Mouse (Mus musculus) neural tube, embryonic 14.5 days (tissue): ENCODE measurements around the gene Fam219b. TPM values are rescaled to one million over a fixed set of nuclear protein-coding genes. Genes with fewer than 3 reads are reported as not detected.

Source experiments
- ATAC-seq: fragments of 200-750 bp; cut with Nextera tagmentation; 2 replicates; pipeline ENCODE4 v1.8.0; 2017; ENCODE audit warnings: low read depth, mild to moderate bottlenecking, moderate TSS enrichment, moderate library complexity
- H3K27ac ChIP-seq: fragments of 300-500 bp; sonication (generic); 2 replicates; pipeline ENCODE4 v1.5.1; 2014; ENCODE audit warnings: low read depth, mild to moderate bottlenecking, control low read depth, low read length, moderate library complexity, mixed read lengths
- H3K27me3 ChIP-seq: fragments of 300-500 bp; sonication (generic); 2 replicates; pipeline ENCODE4 v1.6.1; 2014; ENCODE audit warnings: low read length; ENCODE audit not compliant: control insufficient read depth, insufficient read depth
- H3K36me3 ChIP-seq: fragments of 300-500 bp; sonication (generic); 2 replicates; pipeline ENCODE4 v1.6.1; 2014; ENCODE audit warnings: low read length, mixed read lengths; ENCODE audit not compliant: control insufficient read depth, insufficient read depth
- H3K4me1 ChIP-seq: fragments of 300-500 bp; sonication (generic); 2 replicates; pipeline ENCODE4 v1.6.1; 2014; ENCODE audit warnings: low read length; ENCODE audit not compliant: control insufficient read depth, insufficient read depth
- H3K4me2 ChIP-seq: fragments of 300-500 bp; sonication (generic); 2 replicates; pipeline ENCODE4 v1.6.1; 2014; ENCODE audit warnings: mild to moderate bottlenecking, low read depth, low read length, control low read depth
- H3K4me3 ChIP-seq: fragments of 300-500 bp; sonication (generic); 2 replicates; pipeline ENCODE4 v1.5.1; 2014; ENCODE audit warnings: low read depth, low read length, control low read depth, mixed read lengths
- H3K9ac ChIP-seq: fragments of 300-500 bp; sonication (generic); replicated peaks from 2 replicates; pipeline ENCODE4 v1.6.1; 2014; ENCODE audit warnings: low read depth, mild to moderate bottlenecking, control low read depth, low read length, mixed read lengths
- H3K9me3 ChIP-seq: fragments of 300-500 bp; sonication (generic); 2 replicates; pipeline ENCODE4 v1.6.1; 2016; ENCODE audit warnings: low read length; ENCODE audit not compliant: control insufficient read depth
- WGBS: fragments of 180-500 bp; shearing (Covaris S2); extraction: QIAGEN DNeasy Blood & Tissue Kit; methylation state at CpG from one replicate; pipeline ENCODE4 v1.1.7; 2014; 5-methylcytosine and 5-hydroxymethylcytosine counted together
- polyA plus RNA-seq: library from polyadenylated mRNA; unstranded; fragments of >200 nt; fragmentation: Nextera tagmentation; extraction: Ambion mirVana; gene quantifications from 2 replicates; pipeline ENCODE4 v1.2.1, GENCODE M21; 2014

Fam219b gene
- polyA plus RNA-seq, 1 experiment from 2014 or later = 24.0 TPM

DNA sequence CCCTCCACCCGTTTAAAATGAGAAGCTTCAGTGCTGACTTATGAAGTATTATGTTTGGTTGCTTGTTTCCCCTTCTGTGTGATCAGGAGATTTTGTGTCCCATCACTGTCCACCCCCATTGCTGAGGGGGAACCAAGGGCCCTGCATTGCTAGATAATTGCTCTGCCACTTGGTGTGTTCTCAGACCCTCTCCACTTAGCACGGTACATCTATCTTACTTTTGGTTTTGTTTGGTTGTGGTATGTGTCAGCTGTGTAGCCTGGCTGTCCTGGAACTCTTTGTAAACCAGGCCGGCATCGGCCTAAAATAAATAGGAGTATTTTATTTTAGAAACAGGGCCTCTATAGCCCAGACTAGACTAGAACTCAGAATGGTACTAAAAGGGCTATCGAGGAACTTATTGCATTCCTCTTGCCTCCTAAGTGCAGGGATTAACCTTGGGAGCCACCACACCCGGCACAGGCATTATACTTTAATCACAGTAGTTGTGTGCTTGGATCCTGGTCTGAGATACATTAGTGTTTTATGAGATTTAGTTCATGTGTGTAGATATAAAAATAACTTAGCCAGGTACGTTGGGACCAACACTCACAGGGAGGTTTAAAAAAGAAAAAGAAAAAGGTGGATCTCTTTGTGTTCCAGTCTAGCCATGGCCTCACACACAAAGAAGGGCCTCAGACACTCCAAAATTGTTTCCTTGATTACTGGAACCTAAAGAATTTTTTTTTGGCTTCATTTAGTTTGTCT is 15.0 kb upstream of the Fam219b start:
- 33% methylated on average over 7 of the region's 7 CpGs for WGBS
- no peak overlapping the region for H3K27ac ChIP-seq
- H3K4me3 ChIP-seq = peak overlapping the region; percentile 92
- peak overlapping the region; percentile 99 for H3K9ac ChIP-seq
- H3K9me3 ChIP-seq = no peaks in the 10 kb centered on the region
- peaks cover 19% of the 10 kb centered on the region for H3K4me1 ChIP-seq
- no peaks in the 10 kb centered on the region for H3K27me3 ChIP-seq
- no peaks in the 10 kb centered on the region for H3K36me3 ChIP-seq
- no peak for ATAC-seq
- peak overlapping the region; percentile 86 for H3K4me2 ChIP-seq

DNA sequence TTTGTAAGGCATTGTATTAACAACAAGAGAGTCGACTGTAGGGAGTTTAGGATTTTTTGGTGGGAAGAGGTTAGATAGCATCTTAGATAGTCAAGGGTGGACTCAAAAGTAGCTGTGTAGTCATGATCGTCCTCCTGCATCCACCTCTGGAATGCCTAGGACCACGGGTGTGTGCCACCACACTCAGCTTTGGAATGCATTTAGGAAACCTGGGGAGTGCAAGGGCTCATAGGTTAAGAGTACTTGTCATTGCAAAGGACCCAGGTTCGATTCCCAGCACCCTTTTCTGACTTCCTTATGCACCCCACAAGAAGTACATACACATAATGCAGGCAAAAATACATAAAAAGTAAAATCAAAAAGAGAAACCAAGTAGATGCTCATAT is 14.5 kb upstream of the Fam219b start:
- no peak for ATAC-seq
- Histone ChIP-seq H3K9me3 (no peaks in the 10 kb centered on the region), H3K36me3 (no peaks in the 10 kb centered on the region), H3K4me3 (peak overlapping the region; percentile 92), H3K4me1 (peaks cover 19% of the 10 kb centered on the region), H3K4me2 (peak overlapping the region; percentile 86), H3K27me3 (no peaks in the 10 kb centered on the region), H3K9ac (no peak overlapping the region), H3K27ac (no peak overlapping the region)
- WGBS = 89% methylated on average over 4 of the region's 4 CpGs

DNA sequence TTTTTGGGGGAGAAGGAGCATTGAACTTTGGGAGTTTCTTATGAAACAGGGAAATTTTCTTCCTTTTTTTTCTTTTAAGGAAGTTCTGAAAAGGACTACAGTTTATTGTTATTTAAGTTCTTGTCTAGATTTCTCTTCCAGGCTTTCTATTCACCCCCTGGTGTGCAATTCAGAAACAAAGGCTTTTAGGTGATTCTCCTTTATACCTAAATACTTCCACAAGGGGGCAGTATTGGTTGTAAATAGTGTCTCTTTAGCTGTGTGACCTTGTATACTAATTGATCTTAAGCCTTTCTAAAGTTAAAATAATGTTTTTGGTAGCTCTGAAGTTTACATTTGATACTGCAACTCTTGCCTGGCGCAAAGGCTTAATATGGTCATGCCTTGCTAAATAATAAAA is 13.6 kb upstream of the Fam219b start:
- Histone ChIP-seq H3K4me2 (no peak overlapping the region), H3K4me1 (peaks cover 19% of the 10 kb centered on the region), H3K9ac (no peak overlapping the region), H3K36me3 (no peaks in the 10 kb centered on the region), H3K27ac (no peak overlapping the region), H3K27me3 (no peaks in the 10 kb centered on the region), H3K4me3 (no peak overlapping the region), H3K9me3 (no peaks in the 10 kb centered on the region)
- ATAC-seq = no peak
- WGBS = 98% methylated on average over 1 of the region's 1 CpGs

DNA sequence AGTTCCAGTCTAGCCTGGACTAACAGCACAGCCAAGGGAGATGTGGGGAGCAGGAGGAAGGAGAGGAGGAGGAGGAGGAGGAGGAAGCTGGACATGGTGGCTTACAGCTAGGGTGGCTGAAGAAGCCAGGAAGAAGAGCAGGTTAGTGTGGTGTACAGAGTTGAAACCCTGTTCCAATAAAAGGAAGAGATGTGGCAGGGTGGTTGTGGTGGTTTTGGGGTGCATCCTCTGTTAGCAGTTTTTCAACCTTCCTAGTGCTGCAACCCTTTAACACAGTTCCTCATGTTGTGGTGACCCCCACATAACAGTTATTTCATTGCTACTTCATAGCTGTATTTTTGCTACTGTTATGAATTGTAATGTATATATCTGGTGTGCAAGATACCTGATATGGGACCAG is 12.9 kb upstream of the Fam219b start:
- no peak for ATAC-seq
- H3K4me3 ChIP-seq = no peak overlapping the region
- H3K27me3 ChIP-seq = no peaks in the 10 kb centered on the region
- H3K9ac ChIP-seq = no peak overlapping the region
- peaks cover 19% of the 10 kb centered on the region for H3K4me1 ChIP-seq
- no peak overlapping the region for H3K27ac ChIP-seq
- H3K9me3 ChIP-seq = no peaks in the 10 kb centered on the region
- H3K4me2 ChIP-seq = no peak overlapping the region
- no peaks in the 10 kb centered on the region for H3K36me3 ChIP-seq

DNA sequence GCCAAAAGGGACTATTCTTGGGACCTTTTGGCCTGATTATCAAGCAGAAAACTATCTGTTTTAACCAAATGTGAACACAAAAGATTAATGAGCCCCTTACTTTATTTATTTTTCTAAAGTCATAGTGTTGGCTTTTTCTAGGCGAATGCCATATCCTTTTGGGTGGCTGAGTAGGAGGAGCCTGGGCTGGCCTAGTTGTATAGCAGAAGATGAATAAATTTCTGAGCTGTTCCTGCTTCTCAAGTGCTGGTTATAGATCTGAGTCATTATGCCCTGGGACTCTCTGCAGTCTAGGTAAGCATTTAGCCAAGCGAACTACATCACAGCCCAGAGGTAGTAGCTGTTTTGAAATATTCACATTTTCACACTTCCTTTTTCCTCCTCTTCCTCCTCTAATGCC is 11.8 kb upstream of the Fam219b start:
- no peak overlapping the region for H3K4me3 ChIP-seq
- no peak overlapping the region for H3K4me2 ChIP-seq
- H3K9ac ChIP-seq = no peak overlapping the region
- H3K36me3 ChIP-seq = peaks cover 6% of the 10 kb centered on the region; the same call in 1 of the 2 replicates
- H3K27ac ChIP-seq = no peak overlapping the region
- no peaks in the 10 kb centered on the region for H3K9me3 ChIP-seq
- 85% methylated on average over 2 of the region's 2 CpGs for WGBS
- peaks cover 17% of the 10 kb centered on the region for H3K4me1 ChIP-seq
- no peaks in the 10 kb centered on the region for H3K27me3 ChIP-seq
- no peak for ATAC-seq

DNA sequence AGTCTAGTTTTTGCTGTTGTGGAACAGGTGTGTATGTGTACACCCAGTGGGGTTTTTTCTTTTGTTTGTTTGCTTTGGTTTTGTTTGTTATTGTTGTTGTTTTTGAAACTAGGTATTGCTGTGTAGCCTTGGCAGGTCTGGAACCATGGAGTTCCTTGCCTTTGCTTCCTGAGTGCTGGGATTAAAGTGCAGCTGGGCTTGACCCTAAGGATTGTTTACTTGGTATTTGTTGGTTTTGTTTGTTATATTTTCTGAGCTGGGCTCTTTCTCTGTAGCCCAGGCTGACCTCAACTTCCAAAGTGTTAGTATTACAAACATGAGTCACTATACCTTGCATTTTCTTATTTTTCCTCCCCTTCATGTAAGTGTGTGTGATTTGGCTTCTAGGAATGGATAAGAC is 10.9 kb upstream of the Fam219b start:
- Histone ChIP-seq H3K4me1 (peaks cover 16% of the 10 kb centered on the region), H3K4me3 (no peak overlapping the region), H3K27ac (no peak overlapping the region), H3K27me3 (no peaks in the 10 kb centered on the region), H3K9me3 (no peaks in the 10 kb centered on the region), H3K36me3 (peaks cover 9% of the 10 kb centered on the region), H3K9ac (no peak overlapping the region), H3K4me2 (no peak overlapping the region)
- no peak for ATAC-seq

DNA sequence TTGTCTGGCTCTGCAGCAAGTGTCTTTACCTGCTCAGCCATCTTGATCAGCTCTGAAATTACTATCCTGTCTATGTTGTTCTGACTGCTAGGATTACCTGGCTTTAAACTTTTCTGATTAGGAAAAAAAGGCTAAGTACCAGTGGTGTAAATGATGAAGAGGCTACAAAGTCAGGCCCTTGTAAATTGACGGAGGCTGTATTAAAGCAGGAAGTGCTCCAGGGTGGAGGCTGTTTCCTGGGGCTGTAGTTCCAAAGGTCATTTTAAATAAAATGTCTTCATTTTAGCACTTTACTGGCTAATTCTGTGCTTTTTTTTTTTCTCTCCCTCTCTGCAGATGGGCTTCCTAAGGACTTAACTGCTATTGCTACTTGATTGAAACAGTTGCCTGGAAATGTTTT is 5.4 kb upstream of the Fam219b start:
- Histone ChIP-seq H3K27me3 (no peaks in the 10 kb centered on the region), H3K4me2 (no peak overlapping the region), H3K4me3 (no peak overlapping the region), H3K9me3 (no peaks in the 10 kb centered on the region), H3K4me1 (peaks cover 3% of the 10 kb centered on the region; the same call in 1 of the 2 replicates), H3K27ac (no peak overlapping the region), H3K36me3 (peaks cover 25% of the 10 kb centered on the region), H3K9ac (no peak overlapping the region)
- ATAC-seq = no peak
- 86% methylated on average over 1 of the region's 1 CpGs for WGBS

DNA sequence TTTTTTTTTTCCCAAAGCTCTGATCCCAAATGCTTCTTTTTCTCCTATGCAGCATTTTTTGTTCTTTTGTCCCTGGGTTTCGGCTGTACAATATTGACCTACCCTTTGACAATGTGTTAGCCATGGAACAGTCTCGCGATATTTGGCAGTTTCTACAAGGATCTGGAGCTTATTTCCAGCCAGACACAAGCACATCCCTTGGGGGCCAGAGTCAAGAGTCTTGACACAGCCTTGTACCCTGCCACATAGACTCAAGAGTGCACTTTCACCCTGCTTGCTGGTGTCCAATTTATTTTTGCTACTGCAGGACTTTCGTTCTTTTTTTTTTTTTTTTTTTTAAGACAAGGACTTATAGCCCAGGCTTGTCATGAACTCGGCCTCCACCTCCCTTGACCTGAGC is 966 bp upstream of the Fam219b start:
- Histone ChIP-seq H3K27ac (no peak overlapping the region), H3K36me3 (peaks cover 27% of the 10 kb centered on the region; the same call in 1 of the 2 replicates), H3K4me2 (no peak overlapping the region; the same call in 1 of the 2 replicates), H3K9me3 (no peaks in the 10 kb centered on the region), H3K4me1 (peaks cover 12% of the 10 kb centered on the region), H3K4me3 (no peak overlapping the region), H3K27me3 (no peaks in the 10 kb centered on the region), H3K9ac (no peak overlapping the region)
- 91% methylated on average over 5 of the region's 5 CpGs for WGBS
- no peak for ATAC-seq

DNA sequence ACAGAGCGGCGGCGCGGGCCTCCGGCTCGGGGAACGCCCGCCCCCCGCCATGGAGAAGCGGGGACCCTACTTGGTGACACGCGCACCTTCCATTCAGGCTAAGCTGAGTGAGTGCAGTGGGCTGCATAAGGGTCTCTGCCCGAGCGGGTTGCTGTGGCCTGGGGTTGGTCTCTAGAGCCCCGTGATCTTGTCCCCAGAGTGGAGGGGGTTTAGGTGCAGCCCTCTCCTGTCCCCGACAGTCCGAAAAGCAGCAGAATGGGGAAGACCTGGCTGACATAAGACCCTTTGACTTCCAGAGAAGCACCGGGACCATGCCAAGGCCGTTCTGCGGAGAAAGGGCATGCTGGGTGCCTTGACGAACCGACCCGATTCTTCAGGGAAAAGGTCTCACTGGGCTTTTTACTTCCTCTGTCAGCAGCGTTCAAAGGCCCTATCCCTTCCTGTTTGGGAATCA is 427 bp downstream of the Fam219b start:
- Histone ChIP-seq H3K4me3 (peak overlapping the region; percentile 91), H3K4me1 (peaks cover 12% of the 10 kb centered on the region), H3K27me3 (no peaks in the 10 kb centered on the region), H3K9me3 (no peaks in the 10 kb centered on the region), H3K36me3 (peaks cover 24% of the 10 kb centered on the region; the same call in 1 of the 2 replicates), H3K27ac (peak overlapping the region; percentile 90), H3K4me2 (peak overlapping the region; percentile 82), H3K9ac (peak overlapping the region; percentile 90)
- peak; percentile 86 for ATAC-seq
- under 1% methylated on average over 14 of the region's 24 CpGs for WGBS
